Mouse (Mus musculus) 416B (cell line): ENCODE results near the gene Zdhhc14.

Experiments
- DNase-seq: peaks from one replicate; pipeline ENCODE4 v3.0.0; 2011; ENCODE audit warnings: low read depth

The Zdhhc14 gene

DNA sequence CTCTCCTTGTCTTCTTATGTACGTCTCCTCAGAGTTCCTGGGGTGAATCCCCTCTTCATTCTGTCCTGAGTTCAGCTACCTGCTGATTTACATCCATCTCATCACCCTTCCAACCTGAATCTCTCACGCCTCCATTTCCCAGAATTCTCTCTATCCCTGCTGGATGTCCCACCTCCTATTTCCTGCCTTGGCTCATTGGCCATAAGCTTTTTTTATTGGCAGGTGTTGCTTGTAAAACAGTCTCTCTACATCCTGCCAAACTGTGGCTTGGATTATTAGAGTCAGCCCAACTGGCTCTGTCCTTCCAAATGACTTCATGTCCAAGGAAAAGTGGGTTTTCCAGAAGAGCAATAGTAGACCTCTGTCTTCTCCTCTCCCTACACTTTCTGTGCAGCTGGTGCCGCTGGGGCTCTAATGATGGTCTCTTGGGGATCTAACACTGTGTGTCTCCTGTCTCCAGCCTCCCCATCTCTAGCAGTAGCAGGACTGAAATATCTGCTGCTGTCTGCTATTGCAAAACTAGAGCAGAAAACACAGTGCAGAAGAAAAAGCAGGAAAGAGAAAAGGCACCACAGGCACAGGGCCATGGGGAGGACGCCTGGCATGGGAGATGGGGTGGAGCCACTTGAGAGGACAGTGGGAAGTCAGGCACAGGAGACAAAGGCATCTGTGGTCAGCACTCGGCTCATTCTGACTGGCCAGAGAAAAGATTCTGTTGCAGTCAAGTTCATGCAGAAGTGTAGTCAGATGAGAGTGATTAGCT lies 288.0 kb downstream of the Zdhhc14 start:
- no peak for DNase-seq

DNA sequence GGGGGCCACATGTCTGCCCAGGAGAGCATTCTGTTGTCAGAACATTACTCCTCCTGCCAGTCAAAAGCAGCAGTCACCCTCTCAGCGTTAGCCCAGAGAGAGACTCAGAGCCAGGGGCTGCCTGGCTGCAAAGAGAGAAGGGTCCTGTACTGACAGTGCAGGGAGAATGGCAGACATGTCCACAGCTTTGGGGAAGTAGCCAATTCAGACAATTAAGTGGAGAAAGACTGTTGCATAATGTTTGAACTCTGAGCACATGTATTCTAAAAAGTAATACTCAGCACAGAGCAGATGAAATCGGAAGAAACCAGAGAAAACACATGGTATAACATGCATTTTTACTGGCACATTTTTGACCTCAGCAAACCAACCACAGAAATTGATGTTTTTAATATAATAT lies 292.9 kb downstream of the Zdhhc14 start:
- no peak for DNase-seq

DNA sequence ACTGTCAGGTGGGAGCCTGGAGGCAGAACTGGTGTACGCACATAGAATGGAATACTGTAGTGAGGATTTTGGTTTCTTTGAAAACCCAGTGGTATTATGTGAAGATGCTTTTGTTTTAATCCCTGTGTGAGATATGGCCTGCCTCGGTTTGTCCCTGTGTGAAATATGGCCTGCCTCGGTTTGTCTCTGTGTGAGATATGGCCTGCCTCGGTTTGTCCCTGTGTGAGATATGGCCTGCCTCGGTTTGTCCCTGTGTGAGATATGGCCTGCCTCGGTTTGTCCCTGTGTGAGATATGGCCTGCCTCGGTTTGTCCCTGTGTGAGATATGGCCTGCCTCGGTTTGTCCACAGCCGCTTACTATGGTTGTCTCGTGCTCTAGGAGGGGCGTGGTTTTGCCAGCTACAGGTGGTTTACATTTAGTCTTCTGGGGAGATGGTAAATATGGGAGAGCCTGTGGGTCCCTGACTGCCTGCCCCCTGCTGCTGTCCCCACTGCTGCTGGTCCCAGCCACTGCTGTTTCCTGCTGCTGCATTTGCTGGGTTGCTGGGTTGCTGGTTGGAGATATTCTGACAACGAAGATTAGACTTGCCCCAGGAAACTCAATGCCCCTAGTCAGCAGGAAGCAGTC lies 299.9 kb downstream of the Zdhhc14 start:
- no peak for DNase-seq

DNA sequence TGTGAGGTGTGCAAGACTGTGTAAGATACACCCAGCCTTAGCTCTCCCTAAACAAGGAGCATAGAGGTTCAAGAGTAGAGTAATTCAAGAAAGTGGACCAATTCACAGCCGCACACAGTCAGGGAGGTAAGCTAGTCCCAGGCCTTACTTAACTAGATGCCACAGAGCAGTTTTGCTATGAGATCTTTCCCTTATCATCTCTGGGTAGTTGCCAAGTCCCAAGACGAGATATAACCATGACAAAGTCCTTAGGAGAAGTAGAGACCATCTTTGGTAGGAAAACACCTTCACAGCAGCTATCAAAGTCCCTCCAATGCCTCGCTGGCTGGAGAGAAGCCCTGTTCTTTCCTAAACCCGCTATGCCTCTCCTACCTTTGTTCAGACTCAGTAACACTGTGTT lies 301.2 kb downstream of the Zdhhc14 start:
- no peak for DNase-seq

DNA sequence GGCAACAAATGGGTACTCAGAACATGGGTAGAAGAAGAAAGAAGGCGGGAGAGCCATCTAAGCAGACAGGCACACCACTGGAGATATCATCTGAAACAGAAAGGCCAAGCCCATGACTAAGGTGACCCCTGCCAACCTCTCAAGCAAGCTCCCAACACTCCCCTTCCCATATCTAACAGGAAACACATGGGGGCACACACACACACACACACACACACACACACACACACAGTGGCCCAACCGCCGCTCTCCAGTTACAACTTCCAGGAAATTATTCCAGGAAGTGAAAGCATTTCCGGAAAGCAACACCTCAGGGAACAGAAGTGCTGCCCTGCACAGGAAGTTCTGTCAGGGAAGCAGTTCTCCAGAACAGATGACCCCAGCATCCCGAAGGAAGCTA lies 301.9 kb downstream of the Zdhhc14 start:
- peak; percentile 69 for DNase-seq

DNA sequence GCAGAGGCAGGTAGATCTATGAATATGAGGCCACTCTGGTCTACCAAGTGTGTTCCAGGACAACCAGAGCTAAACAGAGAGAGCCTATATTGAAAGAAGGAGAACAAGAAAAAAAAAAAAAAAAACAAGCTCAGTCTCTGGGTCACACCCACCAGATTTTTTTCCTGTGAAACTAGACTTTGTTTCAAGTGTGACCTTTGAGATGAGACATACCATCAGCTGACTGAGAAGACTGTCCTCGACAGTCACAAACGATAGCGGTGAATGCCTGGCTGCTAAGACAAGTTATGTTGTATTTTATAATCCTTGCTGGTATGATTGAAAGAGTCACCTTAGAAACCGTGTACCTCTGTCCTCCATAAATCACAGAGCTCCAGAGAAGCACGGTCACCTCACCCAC lies 303.0 kb downstream of the Zdhhc14 start:
- no peak for DNase-seq

DNA sequence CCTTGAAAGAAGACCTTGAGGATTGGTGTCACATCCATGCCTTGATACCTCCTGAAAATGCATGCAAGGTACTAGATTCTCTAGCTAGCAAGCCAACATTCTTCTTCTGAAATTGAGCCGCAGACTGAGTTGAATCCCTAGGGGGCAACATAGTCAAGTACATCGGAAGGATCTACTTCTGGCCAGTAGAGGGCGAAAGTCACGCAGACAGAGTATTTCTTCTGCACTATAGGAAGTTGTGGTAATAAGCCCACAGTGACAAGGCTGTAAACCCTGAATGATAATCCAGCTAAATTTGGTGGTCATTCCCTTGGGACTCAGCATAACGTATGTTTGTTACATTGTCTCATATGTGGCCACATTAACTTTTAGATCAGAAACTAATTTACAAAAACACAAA lies 303.5 kb downstream of the Zdhhc14 start:
- DNase-seq = peak; percentile 94

DNA sequence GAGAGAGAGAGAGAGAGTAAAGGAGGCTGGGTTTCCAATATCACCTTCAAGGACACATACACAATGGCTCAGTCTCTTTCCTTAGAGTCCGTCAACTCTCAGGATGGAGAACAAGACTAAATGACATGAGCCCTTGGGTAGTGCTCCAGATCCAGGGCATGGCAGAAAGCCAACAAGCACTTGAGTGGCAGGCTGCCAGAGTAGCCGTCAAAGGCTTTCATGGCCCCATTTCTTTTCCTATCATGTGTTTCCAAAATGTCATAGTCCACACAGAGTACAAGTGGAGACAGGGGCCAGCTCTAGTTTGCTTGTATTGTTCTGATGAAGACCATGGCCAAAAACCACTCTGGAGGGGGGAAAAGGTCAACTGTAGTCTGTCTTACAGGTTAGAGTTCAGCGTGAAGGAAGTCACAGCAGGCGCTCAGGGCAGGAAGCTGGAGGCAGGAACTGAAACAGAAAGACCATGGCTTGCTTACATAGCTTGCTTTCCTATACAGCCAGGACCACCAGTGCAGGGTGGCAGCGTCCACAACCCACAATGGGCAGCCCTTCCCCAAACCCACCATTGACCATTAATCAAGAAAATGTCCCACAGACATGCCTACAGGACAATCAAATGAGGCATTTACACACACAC lies 304.9 kb downstream of the Zdhhc14 start:
- DNase-seq = no peak

DNA sequence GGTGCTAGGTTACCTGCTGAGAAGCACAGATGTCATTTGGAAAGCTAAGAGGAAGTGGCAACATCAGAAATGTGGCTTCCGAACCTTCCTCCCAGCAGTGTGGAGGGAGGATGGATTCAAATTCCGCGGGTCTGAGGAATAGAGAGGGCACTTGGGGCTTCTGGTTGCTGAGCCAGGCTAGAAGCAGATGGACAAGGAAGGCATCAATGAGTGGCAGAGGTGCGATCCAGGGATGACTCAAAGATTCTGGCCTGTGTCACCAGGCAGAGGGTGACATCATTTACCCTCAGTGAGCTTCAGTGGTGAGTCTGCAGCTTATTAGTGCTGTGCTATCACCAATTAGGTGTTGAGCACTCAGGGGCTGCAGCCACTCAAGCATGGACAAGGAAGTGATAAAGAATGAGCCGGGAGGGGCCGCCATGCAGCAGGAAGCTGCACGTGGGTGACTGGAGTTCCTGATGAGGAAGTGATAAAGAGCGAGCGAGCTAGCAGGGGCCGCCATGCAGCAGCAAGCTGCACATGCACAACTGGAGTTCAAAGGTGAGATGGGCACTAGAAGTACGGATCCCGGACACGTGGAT lies 306.0 kb downstream of the Zdhhc14 start:
- peak; percentile 84 for DNase-seq

DNA sequence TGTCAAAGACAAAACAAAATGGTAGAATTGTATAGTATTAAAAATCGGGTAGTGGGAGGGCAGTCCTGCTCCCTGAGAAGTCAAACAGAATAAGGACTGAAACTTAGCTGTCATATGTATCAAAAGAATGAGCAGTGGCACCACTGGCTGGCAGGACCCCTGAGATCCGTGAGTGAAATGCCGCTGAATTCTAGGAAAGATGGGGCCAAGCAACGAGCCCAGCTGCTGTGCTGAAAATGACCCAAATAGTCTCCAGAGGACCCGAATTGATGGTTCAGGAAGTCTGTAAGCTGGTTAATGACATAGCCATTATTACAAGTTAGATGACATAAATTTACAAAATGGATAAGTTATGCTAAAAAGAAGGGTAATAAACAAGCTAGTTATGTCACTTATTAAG lies 306.5 kb downstream of the Zdhhc14 start:
- no peak for DNase-seq

DNA sequence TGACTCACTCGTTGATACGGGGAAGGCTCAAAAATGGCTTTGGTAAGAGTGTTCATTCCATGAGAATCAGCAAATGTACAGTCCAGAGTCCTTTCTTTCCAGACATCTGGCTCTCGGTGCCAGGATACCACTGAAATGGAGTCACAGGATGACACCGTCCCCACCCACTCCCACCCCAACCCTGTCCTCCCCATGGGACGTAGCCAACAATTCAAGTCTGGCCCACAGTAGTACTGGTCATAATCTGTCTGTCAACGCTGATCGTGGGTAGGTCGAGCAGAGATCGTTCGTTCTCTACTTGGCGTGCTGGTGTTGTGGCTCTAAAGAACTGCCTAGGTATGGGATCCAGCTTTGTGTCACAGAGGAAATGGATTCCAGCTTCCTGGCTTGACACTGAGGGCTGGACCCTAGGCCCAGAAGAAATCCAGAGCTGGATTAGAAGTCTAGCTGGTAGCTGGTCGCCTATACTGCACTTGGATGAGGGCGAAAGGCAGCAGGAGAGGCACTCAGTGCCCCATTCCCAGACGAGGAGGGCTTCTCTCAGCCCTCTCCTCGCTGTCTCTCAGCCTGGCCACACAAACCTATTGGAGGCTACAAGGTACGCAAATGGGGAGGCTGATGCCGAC lies 307.2 kb downstream of the Zdhhc14 start:
- no peak for DNase-seq

DNA sequence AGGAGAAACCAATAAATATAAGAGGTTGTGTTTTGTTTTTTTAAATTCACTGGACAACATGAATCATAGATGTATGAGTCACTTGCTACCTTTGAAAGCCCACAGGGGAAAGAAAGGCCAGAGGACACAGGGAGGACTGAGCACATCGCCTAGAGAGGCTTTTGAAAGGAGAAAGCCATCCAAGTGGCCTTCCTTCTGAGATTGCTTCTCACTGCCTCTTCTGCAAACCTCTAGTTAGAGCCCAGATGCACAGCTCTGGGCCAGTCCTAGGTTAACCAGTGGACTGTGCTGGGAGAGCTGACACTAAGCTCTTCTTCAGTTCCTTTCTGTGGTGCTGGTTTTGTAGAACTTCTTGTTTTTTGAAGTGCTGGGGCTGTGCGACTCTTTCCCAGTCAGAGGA lies 307.9 kb downstream of the Zdhhc14 start:
- peak; percentile 60 for DNase-seq

DNA sequence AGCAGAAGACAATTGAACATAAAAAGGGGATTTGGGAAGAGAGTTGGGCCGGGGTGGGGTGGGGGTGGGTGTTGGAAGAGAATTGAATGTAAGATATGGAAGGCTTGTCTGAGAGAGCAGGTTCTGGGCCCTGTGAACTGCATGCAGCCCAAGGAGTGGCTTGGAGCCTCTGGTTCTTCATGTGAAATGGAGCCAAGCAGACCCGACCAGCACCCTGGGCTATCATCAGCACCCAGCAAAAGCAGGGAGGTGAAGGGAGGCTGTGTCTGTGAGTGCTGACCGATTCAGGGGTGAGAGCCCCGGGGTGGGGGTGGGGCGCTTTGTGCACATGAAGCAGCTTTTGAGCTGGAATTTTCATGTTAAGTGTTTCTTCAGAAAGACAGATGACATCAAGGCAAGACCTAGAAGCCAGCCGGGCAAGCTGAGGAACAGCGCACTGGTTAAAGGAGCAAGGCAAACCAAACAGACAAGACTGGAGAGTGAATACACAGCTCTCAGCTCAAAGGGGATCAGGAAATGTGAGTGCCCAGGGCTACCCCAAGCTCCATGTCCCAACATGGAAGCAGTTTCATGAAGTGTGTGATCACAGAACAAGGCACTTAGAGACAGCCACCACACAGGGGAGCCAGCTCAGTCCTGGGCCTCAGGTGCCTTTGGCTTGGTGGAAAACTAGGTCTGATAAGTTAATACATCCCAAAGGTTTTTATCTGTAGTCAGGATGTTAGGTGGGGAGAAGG lies 308.6 kb downstream of the Zdhhc14 start:
- DNase-seq = no peak

DNA sequence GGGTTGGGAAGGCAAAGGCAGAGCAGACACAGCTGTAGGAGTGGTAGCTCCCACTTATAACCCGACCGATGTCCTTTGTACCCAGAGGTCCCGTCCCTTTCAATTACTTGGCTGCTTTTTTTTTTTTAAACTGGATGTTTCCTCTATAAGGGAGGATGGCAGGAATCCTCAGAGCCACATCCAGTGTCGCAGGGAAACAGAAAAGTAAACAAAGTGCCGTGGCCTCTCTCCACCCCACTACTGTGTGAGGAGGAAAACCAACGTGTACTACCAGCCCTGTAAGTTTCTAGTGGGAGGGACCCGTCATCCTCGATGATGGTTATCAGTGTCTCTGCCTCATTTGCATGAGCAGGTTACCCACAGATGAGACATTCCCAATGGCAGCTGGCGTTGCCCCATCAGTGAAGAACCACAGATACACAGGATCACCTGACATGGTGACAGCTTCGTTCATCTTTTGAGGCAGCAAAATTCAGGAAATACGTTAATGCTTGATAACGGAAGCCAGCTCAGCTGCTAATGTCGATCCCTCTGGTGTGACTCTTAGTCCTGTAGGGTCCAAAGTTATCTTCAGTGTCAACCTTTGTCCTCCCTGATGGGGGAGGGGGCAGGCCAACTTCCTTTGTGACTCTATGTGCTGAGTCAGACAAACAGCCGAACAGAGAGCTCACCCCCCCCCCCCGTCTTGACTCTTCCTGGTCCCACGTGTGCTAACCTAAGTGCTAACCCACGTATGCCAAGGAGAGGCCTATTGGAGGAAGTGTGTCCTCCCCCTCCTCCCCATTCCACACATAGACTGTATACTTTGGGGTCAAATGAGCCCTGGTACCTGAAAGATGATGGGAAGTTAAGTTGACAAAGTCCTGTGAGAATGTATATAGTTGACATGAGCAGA lies 309.7 kb downstream of the Zdhhc14 start:
- DNase-seq = peak; percentile 69

DNA sequence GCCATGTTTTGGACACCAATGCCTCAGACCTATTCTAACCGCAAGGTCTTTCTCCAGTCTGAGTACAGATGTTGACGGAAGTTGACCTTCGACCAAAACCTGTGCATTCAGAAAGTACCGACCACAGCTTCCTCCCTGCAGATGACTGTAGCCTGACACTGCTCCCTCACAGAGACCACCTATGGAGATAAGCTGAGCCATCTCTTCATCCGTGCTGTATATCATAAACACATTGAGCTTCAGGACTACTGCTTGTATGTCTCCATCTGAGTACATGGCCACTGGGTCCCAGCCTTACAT lies 310.2 kb downstream of the Zdhhc14 start:
- DNase-seq = peak; percentile 72
